Mouse (Mus musculus) bone marrow, adult 2 months (tissue): Measurements from ENCODE around the gene Syvn1.

Experiments
- CTCF ChIP-seq: fragments of 200-500 bp; IDR thresholded peaks from 2 replicates; pipeline ENCODE4 v1.5.1; 2011; ENCODE audit warnings: low read length, control low read depth; ENCODE audit not compliant: control insufficient read depth, insufficient read depth
- POLR2A ChIP-seq: fragments of 200-500 bp; IDR thresholded peaks from 2 replicates; pipeline ENCODE4 v1.6.1; 2011; ENCODE audit warnings: low read depth, mild to moderate bottlenecking, control low read depth, low read length, borderline replicate concordance; ENCODE audit not compliant: control insufficient read depth

- TF ChIP-seq POLR2A (no peak), CTCF (no peak)
These were observed 42.5 kb downstream of the Syvn1 start for GRCm38 (mm10) chr19:6088841-6089240.
